Mouse (Mus musculus): ENCODE data around the gene Letm1.

The Letm1 gene

GRCm38 (mm10) chr5:33782345-33782998 is at the start of gene Letm1:
Gene Letm1 (minus strand): TSS chr5:33782817.
- DNase-seq: peak; percentile 94 to 96

- peak; percentile 21 to 24 for DNase-seq
These were observed 48.2 kb upstream of the Letm1 start for GRCm38 (mm10) chr5:33830832-33831231.

- DNase-seq: no peak
These were observed 47.3 kb upstream of the Letm1 start for GRCm38 (mm10) chr5:33829958-33830357.

GRCm38 (mm10) chr5:33828107-33828506 is 45.5 kb upstream of the Letm1 start:
- no peak for DNase-seq

GRCm38 (mm10) chr5:33826001-33826400 is 43.4 kb upstream of the Letm1 start:
- DNase-seq: no peak

- no peak for DNase-seq
These were observed 39.8 kb upstream of the Letm1 start for GRCm38 (mm10) chr5:33822456-33822855.

GRCm38 (mm10) chr5:33821901-33822427 is 39.3 kb upstream of the Letm1 start:
- DNase-seq: no peak

- DNase-seq: peak; percentile 78 to 88
These were observed 38.4 kb upstream of the Letm1 start for GRCm38 (mm10) chr5:33820733-33821621.

GRCm38 (mm10) chr5:33819876-33820732 is 37.5 kb upstream of the Letm1 start, which contains the start of gene Nsd2:
Gene Nsd2 (plus strand): TSS chr5:33820725.
- DNase-seq: peak; percentile 89 to 94

GRCm38 (mm10) chr5:33819141-33819875 is 36.7 kb upstream of the Letm1 start:
- DNase-seq: peak; percentile 9 to 56

- DNase-seq: no peak
These were observed 35.5 kb upstream of the Letm1 start for GRCm38 (mm10) chr5:33818104-33818503.

- DNase-seq: no peak
These were observed 33.5 kb upstream of the Letm1 start for GRCm38 (mm10) chr5:33816008-33816725.

- no peak for DNase-seq
These were observed 28.9 kb upstream of the Letm1 start for GRCm38 (mm10) chr5:33811519-33811918.

GRCm38 (mm10) chr5:33803337-33803736 is 20.7 kb upstream of the Letm1 start:
- DNase-seq: no peak

- no peak for DNase-seq
These were observed 9.5 kb upstream of the Letm1 start for GRCm38 (mm10) chr5:33791912-33792643.

GRCm38 (mm10) chr5:33782999-33783390 is 378 bp upstream of the Letm1 start:
- no peak for DNase-seq

GRCm38 (mm10) chr5:33781964-33782344 is 663 bp downstream of the Letm1 start:
- DNase-seq: no peak

- DNase-seq: no peak
These were observed 5.4 kb downstream of the Letm1 start for GRCm38 (mm10) chr5:33777195-33777594.

GRCm38 (mm10) chr5:33743481-33743880 is 39.1 kb downstream of the Letm1 start:
- DNase-seq: no peak

GRCm38 (mm10) chr5:33740548-33740947 is 42.1 kb downstream of the Letm1 start:
- DNase-seq: no peak

- DNase-seq: no peak
These were observed 44.3 kb downstream of the Letm1 start for GRCm38 (mm10) chr5:33738341-33738740.
